Mouse (Mus musculus) mesoderm, embryonic 11.5 days (tissue): ENCODE results near the gene Rhox1.
"Not testable (repeated sequence)": the region's sequence is repeated elsewhere in the genome, so short reads cannot be mapped to it uniquely, and the experiment has no call there.

Experiments used
- DNase-seq: peaks from one replicate; pipeline ENCODE4 v3.0.0-alpha.2; 2012; ENCODE audit warnings: low read depth, low spot score

Rhox1 gene

GRCm38 (mm10) chrX:37222158-37222557, at the start of gene Rhox1:
Gene Rhox1 (minus strand): TSS chrX:37222258.
- not testable (repeated sequence) for DNase-seq

- not testable (repeated sequence) for DNase-seq
These were observed 43.0 kb upstream of the Rhox1 start, which contains the start of gene Rhox4a for GRCm38 (mm10) chrX:37265038-37265437. Gene Rhox4a (plus strand): TSS chrX:37265338.

- not testable (repeated sequence) for DNase-seq
These were observed 27.6 kb upstream of the Rhox1 start, which contains the start of gene Rhox3a for GRCm38 (mm10) chrX:37249619-37250018. Gene Rhox3a (plus strand): TSS chrX:37249919.

- not testable (repeated sequence) for DNase-seq
These were observed 22.6 kb upstream of the Rhox1 start, which contains the start of gene Rhox2a for GRCm38 (mm10) chrX:37244676-37245075. Gene Rhox2a (plus strand): TSS chrX:37244976.

- no peak for DNase-seq
These were observed 11.1 kb downstream of the Rhox1 start, which contains the start of gene Gm9 for GRCm38 (mm10) chrX:37210941-37211340. Gene Gm9 (minus strand): TSS chrX:37211041.

- DNase-seq, result no peak
These were observed 23.4 kb downstream of the Rhox1 start for GRCm38 (mm10) chrX:37198676-37199075.

GRCm38 (mm10) chrX:37191744-37192379, 30.2 kb downstream of the Rhox1 start:
- peak; percentile 3 for DNase-seq

GRCm38 (mm10) chrX:37191105-37191743, 30.8 kb downstream of the Rhox1 start, which contains the start of the genes Ndufa1 and Rnf113a1:
Gene Ndufa1 (minus strand): TSS chrX:37191163.
Gene Rnf113a1 (plus strand): TSS chrX:37191245.
- DNase-seq, result peak; percentile 79

- DNase-seq, result no peak
These were observed 31.3 kb downstream of the Rhox1 start for GRCm38 (mm10) chrX:37190755-37191104.

GRCm38 (mm10) chrX:37184401-37184800, 37.7 kb downstream of the Rhox1 start:
- DNase-seq, result not testable (repeated sequence)

GRCm38 (mm10) chrX:37168742-37169141, 53.3 kb downstream of the Rhox1 start, which contains the start of gene Akap14:
Gene Akap14 (minus strand): TSS chrX:37168842.
- DNase-seq, result no peak

- peak; percentile 70 for DNase-seq
These were observed 55.0 kb downstream of the Rhox1 start for GRCm38 (mm10) chrX:37167085-37167484.
